Mouse (Mus musculus) midbrain, embryonic 13.5 days (tissue): ENCODE measurements around the gene Cdon. TPM values are rescaled to one million over a fixed set of nuclear protein-coding genes. Genes with fewer than 3 reads are reported as not detected.

Experiments used
- ATAC-seq: fragments of 200-750 bp; cut with Nextera tagmentation; 2 replicates; pipeline ENCODE4 v1.8.0; 2017; ENCODE audit warnings: mild to moderate bottlenecking, moderate TSS enrichment, moderate library complexity
- H3K27ac ChIP-seq: fragments of 300-500 bp; sonication (generic); 2 replicates; pipeline ENCODE4 v1.5.1; 2015; ENCODE audit warnings: inconsistent platforms, mild to moderate bottlenecking, moderate library complexity
- H3K27me3 ChIP-seq: fragments of 300-500 bp; sonication (generic); 2 replicates; pipeline ENCODE4 v1.6.1; 2015; ENCODE audit warnings: mild to moderate bottlenecking, inconsistent platforms
- H3K36me3 ChIP-seq: fragments of 300-500 bp; sonication (generic); 2 replicates; pipeline ENCODE4 v1.6.1; 2015; ENCODE audit warnings: mild to moderate bottlenecking, inconsistent platforms
- H3K4me1 ChIP-seq: fragments of 300-500 bp; sonication (generic); replicated peaks from 2 replicates; pipeline ENCODE4 v1.6.1; 2015; ENCODE audit warnings: inconsistent platforms
- H3K4me2 ChIP-seq: fragments of 300-500 bp; sonication (generic); replicated peaks from 2 replicates; pipeline ENCODE4 v1.6.1; 2015; ENCODE audit warnings: moderate library complexity, mild to moderate bottlenecking, inconsistent platforms
- H3K4me3 ChIP-seq: fragments of 300-500 bp; sonication (generic); replicated peaks from 2 replicates; pipeline ENCODE4 v1.5.1; 2015; ENCODE audit warnings: mild to moderate bottlenecking, inconsistent platforms
- H3K9ac ChIP-seq: fragments of 300-500 bp; sonication (generic); replicated peaks from 2 replicates; pipeline ENCODE4 v1.6.1; 2015; ENCODE audit warnings: mild to moderate bottlenecking, inconsistent platforms
- H3K9me3 ChIP-seq: fragments of 300-500 bp; sonication (generic); 2 replicates; pipeline ENCODE4 v1.6.1; 2016; ENCODE audit warnings: mild to moderate bottlenecking, inconsistent platforms
- WGBS: fragments of 180-500 bp; shearing (Covaris S2); methylation state at CpG from one replicate; pipeline ENCODE4 v1.1.7; 2015; 5-methylcytosine and 5-hydroxymethylcytosine counted together
- polyA plus RNA-seq: library from polyadenylated mRNA; unstranded; fragments of >200 nt; fragmentation: Nextera tagmentation; extraction: Ambion mirVana; gene quantifications from 2 replicates; pipeline ENCODE4 v1.2.1, GENCODE M21; 2015

Gene Cdon
- 9.2 and 10.7 TPM in 2 replicates for polyA plus RNA-seq

DNA sequence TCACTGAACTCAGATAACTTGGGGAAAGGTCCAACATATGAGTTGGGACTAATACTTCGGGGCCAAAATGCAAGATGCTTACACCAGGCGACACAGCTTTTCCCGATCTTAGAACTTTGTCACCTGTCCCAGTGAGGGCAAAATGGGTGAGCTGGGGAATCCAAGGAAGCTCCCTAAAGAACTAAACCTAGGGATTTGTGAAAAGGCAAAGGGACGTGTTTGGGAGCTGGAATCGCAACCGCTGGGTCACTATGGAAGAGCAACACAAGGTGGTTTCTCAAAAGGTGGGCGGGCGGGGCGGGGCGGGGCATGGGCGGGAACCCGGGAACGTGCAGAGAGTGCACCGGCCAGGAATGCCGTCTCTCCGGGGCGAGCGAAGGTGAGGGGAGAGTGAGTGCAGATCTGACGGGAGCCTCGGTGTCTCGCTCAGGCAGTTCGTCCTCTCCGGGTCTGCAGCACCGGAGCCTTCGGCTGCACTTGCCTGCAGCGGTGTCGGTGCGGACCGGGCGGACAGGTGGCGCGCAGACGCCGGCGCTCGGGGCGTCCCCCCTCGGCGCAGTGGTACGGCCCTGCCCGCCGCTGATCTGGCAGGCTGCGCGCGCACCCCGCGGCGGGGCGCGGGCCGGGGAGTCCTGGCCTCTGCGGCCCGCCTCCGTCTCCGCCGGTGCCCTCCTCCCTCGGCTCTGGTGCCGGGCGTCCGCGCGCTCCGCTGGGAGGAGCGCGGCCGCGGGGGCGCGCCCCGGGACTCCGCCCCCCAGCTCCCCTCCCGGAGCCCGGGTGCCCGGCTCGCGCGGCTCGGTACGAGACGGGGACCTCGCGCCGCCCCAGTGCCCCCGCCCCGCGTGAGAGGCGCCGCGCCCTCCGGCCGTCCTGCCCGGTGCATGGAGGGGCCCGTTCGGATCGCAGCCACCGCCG is at the start of gene Cdon:
Gene Cdon, plus strand, starts transcription at position 324 of the 915 bp plus-strand sequence.
- no peaks in the 10 kb centered on the region for H3K9me3 ChIP-seq
- peak within 1 kb of the TSS; percentile 73 for H3K4me3 ChIP-seq
- H3K4me2 ChIP-seq: peak within 1 kb of the TSS; percentile 66
- peak within 1 kb of the TSS; percentile 95 for H3K27ac ChIP-seq
- peaks cover 36% of the 10 kb centered on the region for H3K4me1 ChIP-seq
- H3K27me3 ChIP-seq: peaks cover 16% of the 10 kb centered on the region
- peak within 1 kb of the TSS; percentile 97 for H3K9ac ChIP-seq
- under 1% methylated on average over 92 of the region's 97 CpGs for WGBS
- H3K36me3 ChIP-seq: no peaks in the 10 kb centered on the region
- ATAC-seq: peak; percentile 91

- Histone ChIP-seq H3K36me3 (no peaks in the 10 kb centered on the region), H3K4me3 (no peak overlapping the region), H3K4me1 (peaks cover 28% of the 10 kb centered on the region), H3K9ac (no peak overlapping the region), H3K27me3 (0 out of 2 replicates have a peak, but pooled peaks cover 7% of the 10 kb centered on the region), H3K4me2 (no peak overlapping the region; the same call in 1 of the 2 replicates), H3K9me3 (no peaks in the 10 kb centered on the region), H3K27ac (peak overlapping the region; percentile 48; the same call in 1 of the 2 replicates)
- 14% methylated on average over 9 of the region's 9 CpGs for WGBS
- ATAC-seq: peak; percentile 94
Observed at GRCm38 (mm10) chr9:35372324-35373101, 48.4 kb upstream of the Cdon start.

DNA sequence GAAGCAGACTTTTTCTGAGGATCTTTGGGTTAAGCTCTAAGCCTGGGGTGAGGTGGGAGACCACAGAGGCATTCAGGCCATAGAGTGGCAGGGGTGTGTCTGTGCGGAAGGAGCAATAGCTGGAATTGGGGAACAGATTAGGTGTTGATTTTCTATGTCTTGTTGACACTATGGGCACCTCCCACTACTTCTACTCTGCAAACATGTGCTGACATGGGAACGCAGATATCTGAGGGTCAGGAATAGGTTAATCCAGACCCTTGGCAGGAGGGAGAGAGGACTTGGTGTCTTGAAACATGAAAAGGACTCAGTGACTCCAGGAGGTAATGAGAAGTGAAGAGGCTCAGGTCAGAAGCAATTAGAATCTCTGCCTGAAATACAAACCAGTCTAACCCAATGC is 43.0 kb upstream of the Cdon start:
- 66% methylated on average over 2 of the region's 2 CpGs for WGBS
- Histone ChIP-seq H3K9ac (no peak overlapping the region), H3K27me3 (no peaks in the 10 kb centered on the region), H3K27ac (no peak overlapping the region), H3K36me3 (no peaks in the 10 kb centered on the region), H3K4me1 (peaks cover 7% of the 10 kb centered on the region), H3K9me3 (no peaks in the 10 kb centered on the region), H3K4me2 (no peak overlapping the region), H3K4me3 (no peak overlapping the region)
- no peak for ATAC-seq

GRCm38 (mm10) chr9:35378991-35379390 is 41.9 kb upstream of the Cdon start:
- Histone ChIP-seq H3K27me3 (no peaks in the 10 kb centered on the region), H3K4me2 (no peak overlapping the region), H3K9ac (no peak overlapping the region), H3K36me3 (no peaks in the 10 kb centered on the region), H3K4me3 (no peak overlapping the region), H3K27ac (no peak overlapping the region), H3K4me1 (no peaks in the 10 kb centered on the region), H3K9me3 (no peaks in the 10 kb centered on the region)
- no peak for ATAC-seq
- 50% methylated on average over 3 of the region's 3 CpGs for WGBS

DNA sequence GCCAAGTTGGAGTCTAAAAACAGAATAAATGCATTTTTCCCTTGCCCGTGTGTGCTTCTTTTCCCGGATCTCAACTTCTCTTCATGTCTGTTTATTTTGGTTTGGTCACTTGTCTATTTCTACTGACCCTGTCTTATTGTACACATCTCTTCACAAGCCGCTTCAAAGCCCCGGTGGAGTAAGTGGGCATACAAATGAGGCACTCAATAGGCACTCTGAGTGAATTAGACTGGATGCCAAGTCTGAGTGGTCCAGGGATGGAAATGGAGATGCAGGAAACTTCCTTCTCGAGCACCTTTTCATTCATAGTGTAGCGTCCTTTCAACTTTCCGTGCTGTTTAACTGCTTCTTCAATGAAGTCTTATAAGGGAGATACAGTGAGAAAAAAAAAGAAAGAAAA is 21.0 kb upstream of the Cdon start:
- peaks cover 19% of the 10 kb centered on the region for H3K27me3 ChIP-seq
- no peak overlapping the region for H3K4me3 ChIP-seq
- peaks cover 33% of the 10 kb centered on the region for H3K4me1 ChIP-seq
- H3K9me3 ChIP-seq: no peaks in the 10 kb centered on the region; the same call in 1 of the 2 replicates
- no peak overlapping the region for H3K4me2 ChIP-seq
- no peaks in the 10 kb centered on the region for H3K36me3 ChIP-seq
- WGBS: 30% methylated on average over 7 of the region's 7 CpGs
- no peak overlapping the region for H3K9ac ChIP-seq
- no peak for ATAC-seq
- no peak overlapping the region for H3K27ac ChIP-seq

GRCm38 (mm10) chr9:35400398-35400797 is 20.5 kb upstream of the Cdon start:
- Histone ChIP-seq H3K9me3 (no peaks in the 10 kb centered on the region; the same call in 1 of the 2 replicates), H3K36me3 (no peaks in the 10 kb centered on the region), H3K4me2 (peak overlapping the region; percentile 33), H3K4me3 (no peak overlapping the region), H3K27ac (peak overlapping the region; percentile 71), H3K27me3 (peaks cover 19% of the 10 kb centered on the region), H3K4me1 (peaks cover 38% of the 10 kb centered on the region), H3K9ac (peak overlapping the region; percentile 37; the same call in 1 of the 2 replicates)
- ATAC-seq: no peak
- WGBS: 4% methylated on average over 7 of the region's 7 CpGs

- peak overlapping the region; percentile 37; the same call in 1 of the 2 replicates for H3K9ac ChIP-seq
- peak overlapping the region; percentile 71 for H3K27ac ChIP-seq
- ATAC-seq: peak; percentile 57
- peaks cover 19% of the 10 kb centered on the region for H3K27me3 ChIP-seq
- no peaks in the 10 kb centered on the region for H3K36me3 ChIP-seq
- H3K9me3 ChIP-seq: no peaks in the 10 kb centered on the region; the same call in 1 of the 2 replicates
- WGBS: 0% methylated on average over 9 of the region's 9 CpGs
- no peak overlapping the region for H3K4me3 ChIP-seq
- H3K4me1 ChIP-seq: peaks cover 42% of the 10 kb centered on the region
- peak overlapping the region; percentile 33 for H3K4me2 ChIP-seq
Observed at GRCm38 (mm10) chr9:35400831-35401230, 20.1 kb upstream of the Cdon start.

- no peaks in the 10 kb centered on the region for H3K36me3 ChIP-seq
- no peak overlapping the region for H3K4me3 ChIP-seq
- 10% methylated on average over 4 of the region's 4 CpGs for WGBS
- H3K27ac ChIP-seq: peak overlapping the region; percentile 52; the same call in 1 of the 2 replicates
- H3K4me2 ChIP-seq: no peak overlapping the region
- H3K9me3 ChIP-seq: no peaks in the 10 kb centered on the region; the same call in 1 of the 2 replicates
- H3K9ac ChIP-seq: no peak overlapping the region
- peaks cover 42% of the 10 kb centered on the region for H3K4me1 ChIP-seq
- H3K27me3 ChIP-seq: peaks cover 19% of the 10 kb centered on the region
- ATAC-seq: peak; percentile 91
Observed at GRCm38 (mm10) chr9:35402584-35402991, 18.3 kb upstream of the Cdon start.

- Histone ChIP-seq H3K9ac (no peak overlapping the region), H3K27me3 (peaks cover 23% of the 10 kb centered on the region), H3K4me2 (no peak overlapping the region), H3K9me3 (no peaks in the 10 kb centered on the region), H3K4me1 (peaks cover 42% of the 10 kb centered on the region), H3K4me3 (no peak overlapping the region), H3K27ac (no peak overlapping the region), H3K36me3 (no peaks in the 10 kb centered on the region)
- 71% methylated on average over 4 of the region's 4 CpGs for WGBS
- ATAC-seq: no peak
Observed at GRCm38 (mm10) chr9:35403490-35403889, 17.4 kb upstream of the Cdon start.

DNA sequence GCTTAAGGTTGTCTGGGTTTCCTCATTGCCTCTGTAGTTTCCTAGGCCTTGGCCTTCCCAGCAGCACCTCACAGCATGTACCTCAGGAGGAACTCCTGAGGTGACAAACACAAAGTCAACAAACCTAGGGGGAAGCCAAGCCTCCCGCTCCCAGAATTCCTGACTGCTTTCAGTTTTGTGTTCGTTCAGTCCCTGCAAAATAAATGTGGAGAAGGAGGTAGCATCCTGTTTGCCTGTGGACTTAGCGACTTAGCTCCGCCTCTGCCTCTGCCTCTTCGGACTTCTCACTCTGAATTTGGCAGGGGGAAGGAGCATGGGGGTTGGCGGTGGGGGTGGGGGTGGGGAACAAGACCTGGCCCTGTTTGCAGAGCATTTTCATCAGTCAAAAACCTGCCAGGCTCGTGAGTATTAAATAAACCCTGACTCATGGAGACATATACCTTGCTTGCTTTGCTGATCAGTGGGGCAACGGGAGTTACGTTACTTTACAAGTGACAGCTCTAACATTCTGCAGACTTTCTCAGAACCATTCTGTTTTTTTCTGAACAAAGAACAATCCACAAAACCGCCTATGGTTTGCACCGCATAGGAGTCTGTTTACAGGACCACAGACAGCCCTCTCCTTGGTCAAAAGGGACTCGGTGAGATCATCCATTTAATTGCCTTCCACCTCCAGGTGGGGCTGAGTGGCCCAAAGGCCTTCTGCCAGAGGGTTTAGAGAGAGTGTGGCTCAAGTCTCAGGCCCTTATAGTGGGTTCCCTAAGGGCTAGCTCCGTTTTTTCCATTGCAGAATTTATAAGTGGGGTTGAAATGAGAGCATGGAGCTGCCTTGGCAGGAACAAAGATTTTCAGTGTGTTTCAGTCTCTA is 15.7 kb upstream of the Cdon start:
- H3K27ac ChIP-seq: no peak overlapping the region

More for the DNA sequence above, 15.7 kb upstream of the Cdon start:
- peaks cover 17% of the 10 kb centered on the region for H3K27me3 ChIP-seq
- ATAC-seq: no peak
- H3K9me3 ChIP-seq: no peaks in the 10 kb centered on the region
- no peak overlapping the region for H3K9ac ChIP-seq
- WGBS: 19% methylated on average over 13 of the region's 13 CpGs
- H3K4me3 ChIP-seq: no peak overlapping the region
- H3K4me2 ChIP-seq: no peak overlapping the region
- peaks cover 35% of the 10 kb centered on the region for H3K4me1 ChIP-seq
- no peaks in the 10 kb centered on the region for H3K36me3 ChIP-seq
